Mouse (Mus musculus) testis, postnatal 10 days (tissue): Measurements from ENCODE around the gene Gpr183.
A peak's percentile ranks its signal among the peaks of the same experiment; 100 is the strongest.

Source experiments
- DNase-seq: peaks from one replicate; pipeline ENCODE4 v3.0.0; 2021; ENCODE audit warnings: low spot score

Gpr183 gene

DNA sequence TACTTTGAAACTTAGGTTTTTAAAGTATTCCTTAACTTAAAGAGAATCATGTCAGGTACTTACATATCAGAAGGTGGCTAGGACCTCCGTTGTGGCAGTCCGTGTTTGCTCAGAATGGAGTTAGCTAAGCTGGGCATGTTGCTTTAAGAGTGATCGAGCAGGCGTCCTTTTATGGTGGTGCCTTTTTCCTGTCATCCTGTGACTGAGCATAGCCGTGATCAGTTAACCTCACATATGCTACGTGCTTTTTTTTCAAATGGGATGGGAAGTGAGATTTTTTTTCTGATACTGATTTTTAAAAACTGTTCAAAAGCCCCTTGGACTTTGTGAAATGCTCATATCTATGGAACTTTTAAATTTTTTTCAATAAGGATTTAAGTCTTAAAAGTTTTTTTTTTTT, at the start of gene Gpr183:
Gpr183 (minus strand) TSS at position 206 of the 400 bp plus-strand sequence.
- no peak for DNase-seq

DNA sequence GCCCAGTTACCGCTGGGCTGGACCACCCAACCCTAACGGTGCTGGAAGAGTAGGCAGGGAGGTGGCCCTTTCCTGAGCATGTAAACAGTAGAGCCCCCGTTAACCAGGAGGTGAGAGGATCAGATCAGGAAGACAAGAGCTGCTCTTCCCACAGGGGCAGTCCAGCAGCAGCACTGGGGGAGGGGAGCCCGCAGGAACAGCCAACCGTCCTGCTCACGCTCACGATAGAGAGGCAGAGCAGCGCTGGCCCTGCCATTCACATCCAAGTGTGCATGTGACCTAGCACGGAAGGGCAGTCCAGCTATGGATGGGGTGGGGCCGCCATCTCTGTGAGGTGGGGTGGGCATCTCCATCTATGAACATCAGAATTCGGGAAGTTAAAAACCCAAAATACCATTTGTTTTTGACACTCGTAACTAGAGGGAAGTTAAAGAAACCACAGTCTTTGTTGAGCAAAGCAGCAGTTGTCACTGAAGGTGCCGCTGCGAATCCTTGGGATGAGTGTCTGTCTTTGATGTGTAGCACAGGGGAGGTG, 48.5 kb upstream of the Gpr183 start:
- DNase-seq, result no peak

GRCm38 (mm10) chr14:122012814-122013213, 47.8 kb upstream of the Gpr183 start:
- DNase-seq, result no peak

DNA sequence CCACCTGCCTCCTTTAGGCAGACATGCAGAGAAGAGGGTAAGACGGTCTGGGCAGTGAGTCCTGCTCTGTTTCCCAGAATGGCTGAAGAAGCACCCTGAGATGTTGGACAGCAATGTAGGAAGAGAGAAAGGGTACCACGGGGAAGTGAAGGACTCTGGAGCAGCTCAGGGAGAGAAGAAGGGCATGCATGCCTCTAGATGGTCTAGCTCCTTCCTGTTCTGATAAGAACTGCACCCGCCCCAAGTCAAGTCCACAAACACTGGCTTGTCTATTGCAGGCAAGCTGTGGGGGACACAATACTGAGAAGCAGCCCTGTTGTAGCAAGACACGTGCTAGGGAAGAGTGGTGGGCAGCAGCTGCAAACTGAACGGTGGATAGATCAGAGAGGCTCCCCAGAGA, 47.2 kb upstream of the Gpr183 start:
- DNase-seq, result no peak

DNA sequence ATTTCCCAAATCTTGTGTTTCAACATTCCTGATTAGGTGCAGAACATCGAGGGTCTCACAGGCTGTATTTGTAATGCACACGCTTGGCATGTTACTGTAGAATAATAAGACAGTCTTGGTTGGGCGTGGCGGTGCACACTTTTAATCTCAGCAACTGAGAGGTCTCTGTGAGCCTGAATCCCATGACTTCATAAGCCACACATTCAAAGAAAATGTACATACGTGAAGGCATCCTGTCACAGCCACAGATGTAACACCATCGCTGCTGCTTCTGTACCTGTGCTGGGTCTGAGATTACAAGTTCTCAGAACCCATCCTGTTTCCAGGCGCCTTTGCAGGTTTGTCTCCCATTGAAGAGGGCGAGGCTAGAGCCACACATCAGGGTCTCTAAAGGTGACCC, 46.8 kb upstream of the Gpr183 start:
- DNase-seq, result no peak

DNA sequence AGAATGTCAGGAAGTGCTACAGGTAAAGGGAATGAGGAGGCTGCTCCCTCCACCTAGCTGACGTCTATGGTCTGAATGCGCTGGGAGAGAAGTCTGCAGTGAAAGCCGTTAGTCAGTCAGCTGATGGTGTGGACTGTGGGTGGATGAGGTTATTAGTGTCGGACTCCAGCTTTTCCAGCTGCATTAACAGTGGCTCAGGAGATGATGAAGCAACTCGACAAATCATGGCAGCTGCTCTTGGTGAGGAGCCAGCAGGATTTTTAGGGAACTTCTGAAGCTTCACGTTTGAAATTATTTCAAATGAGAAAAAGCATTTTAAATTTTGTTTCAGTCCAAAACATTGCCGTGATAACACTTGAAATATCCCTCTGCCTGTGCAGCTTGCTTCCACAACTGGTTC, 45.3 kb upstream of the Gpr183 start:
- DNase-seq, result no peak

DNA sequence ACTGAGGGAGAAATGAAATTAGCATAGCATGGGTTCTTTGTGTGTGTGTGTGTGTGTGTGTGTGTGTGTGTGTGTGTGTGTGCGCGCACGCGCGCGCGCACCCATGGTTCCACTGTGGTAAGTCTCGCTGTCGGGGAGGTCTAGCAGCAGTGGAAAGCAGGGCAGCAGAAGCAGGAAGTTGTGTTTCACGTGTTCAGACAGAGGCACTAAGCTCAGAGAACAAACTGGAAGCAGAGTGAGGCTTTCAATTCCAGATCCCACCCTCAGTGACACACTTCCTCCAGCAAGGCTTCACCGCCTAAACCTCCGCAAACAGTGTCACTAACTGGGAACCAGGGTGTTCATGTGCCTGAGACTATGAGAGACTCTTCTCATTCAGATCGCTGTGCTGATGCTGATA, 44.5 kb upstream of the Gpr183 start:
- DNase-seq, result no peak

- no peak for DNase-seq
Observed at GRCm38 (mm10) chr14:122008261-122008660, 43.3 kb upstream of the Gpr183 start.

DNA sequence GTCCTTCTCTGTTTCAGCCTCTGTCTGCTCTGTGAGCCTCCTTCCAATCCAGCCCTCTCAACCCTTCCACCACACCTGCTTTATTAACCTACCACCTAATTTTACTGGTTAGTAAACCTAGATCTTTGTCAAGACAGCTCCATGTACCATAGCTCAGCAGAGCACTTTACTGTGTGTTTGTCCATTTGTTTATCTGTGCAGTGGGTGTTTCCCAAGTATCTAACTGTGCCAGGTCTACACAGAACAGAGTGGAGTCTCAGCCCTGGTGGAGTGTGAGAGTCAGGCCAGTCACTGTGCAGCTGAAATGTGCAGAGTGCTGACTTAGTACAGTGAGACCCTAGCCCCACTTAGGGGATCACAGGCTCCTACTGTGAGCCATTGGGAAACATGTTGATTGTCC, 38.8 kb upstream of the Gpr183 start:
- DNase-seq, result no peak

GRCm38 (mm10) chr14:122002224-122002623, 37.2 kb upstream of the Gpr183 start:
- DNase-seq, result no peak

GRCm38 (mm10) chr14:122000346-122001105, 35.5 kb upstream of the Gpr183 start:
- no peak for DNase-seq

DNA sequence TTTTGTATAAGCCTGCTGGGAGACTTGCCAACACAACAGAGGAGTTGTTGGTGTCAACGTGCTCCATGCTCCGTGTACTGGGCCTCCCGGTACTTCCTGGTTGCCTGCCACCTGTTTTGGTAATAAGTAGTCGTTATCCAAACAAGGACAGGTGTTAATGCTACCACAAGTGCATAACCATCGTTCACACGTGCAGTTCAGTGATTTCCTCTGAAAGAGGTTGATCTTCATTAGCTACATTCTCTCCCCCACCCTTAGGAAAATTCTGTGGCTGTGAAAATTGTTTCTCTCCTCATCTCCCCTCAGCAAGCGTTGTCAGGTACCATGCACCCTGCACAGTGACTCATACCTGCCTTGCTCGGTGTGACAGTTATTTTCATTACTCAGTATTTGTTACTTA, 34.5 kb upstream of the Gpr183 start:
- DNase-seq, result no peak

DNA sequence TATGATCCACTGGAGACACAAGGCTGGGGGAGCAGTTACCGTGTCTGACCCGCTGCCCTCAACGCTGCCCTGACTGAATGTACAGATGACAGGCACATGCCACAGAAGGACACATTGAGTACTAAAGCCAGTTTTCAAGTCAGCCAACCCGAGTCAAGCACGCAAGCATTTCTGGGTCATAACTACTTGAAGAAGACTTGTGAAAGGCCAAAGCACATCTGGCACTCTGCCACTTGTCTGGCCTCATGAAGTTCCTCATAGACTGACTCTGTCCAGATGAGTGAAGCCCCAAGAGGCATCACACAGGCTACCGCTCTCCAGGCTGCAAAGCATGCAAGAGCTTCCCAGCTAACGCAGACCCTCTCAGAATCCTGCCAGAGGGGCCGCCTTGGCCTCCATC, 31.8 kb upstream of the Gpr183 start:
- DNase-seq, result peak; percentile 56

DNA sequence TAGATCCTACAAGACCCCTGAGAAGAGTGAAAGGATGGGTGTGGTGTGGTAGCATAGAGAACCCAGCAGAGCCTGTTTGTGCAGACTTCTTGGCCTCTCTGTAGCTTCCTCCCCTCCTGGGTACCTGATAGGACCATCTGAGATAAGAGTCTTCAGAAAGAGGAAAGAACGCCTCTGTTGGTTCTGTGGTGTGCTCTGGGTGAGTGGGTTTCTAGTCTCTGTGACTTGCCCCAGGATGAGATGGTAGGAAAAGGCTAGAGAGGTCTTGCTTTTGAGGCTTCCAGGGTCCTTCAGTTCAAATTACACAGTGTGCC, 30.5 kb upstream of the Gpr183 start:
- DNase-seq, result no peak

DNA sequence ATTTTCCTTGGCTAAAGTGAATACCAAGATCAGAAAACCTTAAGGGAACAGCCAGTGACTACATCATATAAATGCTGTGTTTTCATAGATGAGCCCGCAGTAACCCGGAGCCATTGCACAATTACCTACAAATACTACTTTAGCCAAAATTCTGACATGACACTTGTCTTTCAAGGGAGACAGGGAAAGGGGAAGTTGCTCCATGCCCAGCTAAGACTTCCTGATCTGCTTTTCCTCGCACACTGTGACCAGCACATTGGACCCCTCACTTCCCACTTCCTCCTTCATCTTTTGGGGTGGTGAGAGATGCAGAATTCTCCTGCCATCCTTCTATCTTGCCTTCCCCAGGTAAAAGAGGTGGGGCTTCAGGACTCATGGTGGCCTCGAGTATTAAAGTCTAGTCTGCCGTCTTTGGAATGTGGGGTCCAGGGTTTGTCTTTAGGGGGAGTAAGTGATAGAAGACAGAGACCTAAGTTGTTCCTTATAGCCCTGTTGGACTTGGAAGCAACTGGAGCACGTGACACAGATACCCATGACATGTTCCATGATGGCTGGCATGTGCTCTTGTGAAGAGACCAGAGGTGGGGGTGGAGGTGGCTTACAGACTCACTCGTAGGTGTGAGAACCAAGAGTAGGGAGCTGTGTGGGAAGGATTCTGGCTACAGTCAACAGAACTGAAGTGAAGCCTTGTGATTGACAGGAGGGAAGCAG, 30.0 kb upstream of the Gpr183 start:
- peak; percentile 16 for DNase-seq

- DNase-seq, result peak; percentile 31
Observed at GRCm38 (mm10) chr14:121994171-121994700, 29.2 kb upstream of the Gpr183 start.

DNA sequence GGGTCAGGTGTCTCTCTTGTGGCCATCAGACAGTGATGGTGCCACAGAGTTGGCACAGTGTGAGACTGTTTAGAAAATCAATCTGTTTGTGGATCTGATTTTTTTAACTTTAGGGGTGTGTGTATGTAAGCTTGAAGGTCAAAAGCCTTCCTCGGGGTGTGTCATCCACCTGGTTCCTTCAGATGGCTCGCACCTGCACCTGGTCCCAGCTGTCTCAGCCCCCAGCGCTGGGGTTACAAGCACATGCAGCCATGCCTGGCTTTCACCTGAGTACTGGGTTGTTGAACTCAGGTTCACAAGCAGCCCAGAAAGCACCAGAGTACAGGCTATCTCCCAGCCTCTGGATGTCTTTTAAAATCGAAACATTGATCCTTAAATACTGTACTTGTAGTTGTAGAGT, 28.6 kb upstream of the Gpr183 start:
- peak; percentile 33 for DNase-seq

DNA sequence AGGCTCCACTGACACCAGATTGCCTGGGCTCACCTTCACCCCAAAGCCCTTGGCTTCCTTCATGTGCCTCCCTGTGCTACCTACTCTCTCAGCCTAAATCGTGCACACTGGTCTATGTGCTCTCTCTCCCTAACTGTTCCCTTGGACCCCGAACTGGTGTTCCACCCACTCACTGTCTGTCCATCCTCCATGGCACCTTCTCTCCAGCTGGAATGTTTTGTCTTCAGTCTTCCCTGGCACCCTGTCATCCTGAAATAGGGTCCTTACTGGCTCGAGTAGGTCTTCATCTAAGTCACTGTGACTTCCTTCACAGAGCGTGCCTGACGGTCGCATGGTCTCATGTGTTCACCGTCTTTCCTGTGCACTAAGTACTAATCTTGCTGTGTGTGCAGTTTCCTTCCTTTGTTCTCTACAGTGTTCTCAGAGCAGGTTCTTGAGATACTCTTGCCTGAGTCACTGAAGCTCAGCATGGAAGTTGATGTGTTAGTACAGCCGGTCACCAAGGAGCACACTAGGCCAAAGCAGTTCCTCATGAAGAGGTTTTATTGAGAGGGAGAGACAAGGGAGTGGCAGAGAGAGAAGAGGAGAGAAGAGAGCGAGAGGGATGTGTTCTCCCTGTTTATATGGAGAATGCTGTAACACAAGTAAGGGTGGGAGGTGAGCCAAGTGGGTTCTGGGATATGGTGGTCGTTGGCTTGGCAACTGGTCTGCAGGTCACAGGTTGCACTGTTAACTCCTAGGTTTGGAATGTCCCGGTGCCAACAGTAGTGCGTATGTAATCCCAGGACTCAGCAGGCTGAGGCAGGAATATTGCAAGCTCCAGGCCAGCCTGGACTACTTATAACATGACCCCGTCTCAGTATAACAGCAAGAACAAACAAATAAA, 27.6 kb upstream of the Gpr183 start:
- no peak for DNase-seq

GRCm38 (mm10) chr14:121991921-121992320, 26.9 kb upstream of the Gpr183 start:
- no peak for DNase-seq

- no peak for DNase-seq
Observed at GRCm38 (mm10) chr14:121990897-121991296, 25.9 kb upstream of the Gpr183 start.

GRCm38 (mm10) chr14:121989869-121990268, 24.9 kb upstream of the Gpr183 start:
- DNase-seq, result no peak

GRCm38 (mm10) chr14:121989331-121989730, 24.3 kb upstream of the Gpr183 start:
- DNase-seq, result no peak
